Mouse (Mus musculus) frontal cortex, postnatal 14 days (tissue): ENCODE data around the gene Pmp22.

Experiments used
- DNase-seq, 2 experiments: peaks; one replicate each; pipeline ENCODE4 v3.0.0; 2022; ENCODE audit warnings: low spot score in 2 of 2

Gene Pmp22

GRCm38 (mm10) chr11:63163550-63163949, 34.8 kb downstream of the Pmp22 start:
- DNase-seq = no peak

GRCm38 (mm10) chr11:63163986-63164682, 35.4 kb downstream of the Pmp22 start:
- no peak for DNase-seq

GRCm38 (mm10) chr11:63164756-63165484, 36.1 kb downstream of the Pmp22 start:
- DNase-seq = no peak

GRCm38 (mm10) chr11:63167826-63168225, 39.0 kb downstream of the Pmp22 start:
- no peak for DNase-seq

- no peak for DNase-seq
Observed at GRCm38 (mm10) chr11:63168551-63169258, 39.9 kb downstream of the Pmp22 start.

- no peak for DNase-seq
Observed at GRCm38 (mm10) chr11:63171977-63172376, 43.2 kb downstream of the Pmp22 start.

- no peak for DNase-seq
Observed at GRCm38 (mm10) chr11:63173604-63174003, 44.8 kb downstream of the Pmp22 start.

- no peak for DNase-seq
Observed at GRCm38 (mm10) chr11:63175302-63175701, 46.5 kb downstream of the Pmp22 start.

- peak in 1 of 2 experiments; percentile 36 for DNase-seq
Observed at GRCm38 (mm10) chr11:63176416-63176815, 47.6 kb downstream of the Pmp22 start.

GRCm38 (mm10) chr11:63180262-63181101, 51.7 kb downstream of the Pmp22 start:
- DNase-seq = no peak

- no peak for DNase-seq
Observed at GRCm38 (mm10) chr11:63188803-63189202, 60.0 kb downstream of the Pmp22 start.

- no peak for DNase-seq
Observed at GRCm38 (mm10) chr11:63198070-63198469, 69.3 kb downstream of the Pmp22 start.

GRCm38 (mm10) chr11:63201989-63202535, 73.3 kb downstream of the Pmp22 start:
- DNase-seq = no peak
